Mouse (Mus musculus): ENCODE measurements at regions not wholly inside any gene's neighbourhood (a gene's known extent, or its start where the extent isn't known, plus 50 kb on each side); places are given as distances from the start of the nearest gene placed in this dataset.

DNA sequence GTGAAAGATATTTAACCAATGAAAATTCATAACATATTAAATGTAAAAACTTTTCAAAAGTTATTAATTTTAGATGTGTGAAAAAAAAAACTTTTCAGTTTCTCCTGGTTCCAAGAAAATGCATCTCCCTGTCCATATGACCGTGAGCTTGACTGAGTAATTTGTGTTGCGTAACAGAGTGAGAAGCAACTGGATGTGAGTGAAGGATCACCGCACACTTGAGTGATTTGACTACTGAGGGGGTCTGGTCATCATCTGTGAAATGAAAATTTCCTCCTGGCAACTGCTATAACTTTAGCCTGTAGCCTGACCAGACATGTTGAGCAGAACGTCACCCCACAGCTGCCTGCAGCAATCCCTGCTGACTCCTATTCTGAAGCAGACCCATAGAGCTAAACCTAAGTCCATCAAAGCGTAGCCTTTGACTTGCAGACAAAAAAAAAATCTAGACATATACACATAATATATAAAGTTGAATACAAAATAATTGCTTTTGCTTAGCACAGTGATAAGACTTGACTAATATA lies 461.2 kb downstream of the Brinp3 start:
- ATAC-seq (ENCODE audit: insufficient read depth, low read depth) (no peak), DNase-seq (ENCODE audit: low spot score) (no peak)
- no peak overlapping the region for H3K4me2 ChIP-seq (ENCODE audit: low read depth, low read length)
- H3K4me1 ChIP-seq (ENCODE audit: control insufficient read depth, insufficient read depth): no peaks in the 10 kb centered on the region
- H3K9me3 ChIP-seq (replicated peaks; ENCODE audit: control insufficient read depth, low read length): no peaks in the 10 kb centered on the region
- no peak overlapping the region for H3K9ac ChIP-seq (replicated peaks; ENCODE audit: low read depth, low read length)
- no peaks in the 10 kb centered on the region for H3K27me3 ChIP-seq (ENCODE audit: control insufficient read depth, insufficient read depth, low read length)
- TF ChIP-seq CTCF (IDR thresholded peaks at IDR 0.05; ENCODE audit: low read depth) (no peak), EP300 (IDR thresholded peaks at IDR 0.05; ENCODE audit: low read depth) (no peak)
- H3K27ac ChIP-seq (ENCODE audit: low read depth): no peak overlapping the region
- WGBS: 73% methylated on average over 5 of the region's 5 CpGs
- H3K4me3 ChIP-seq (ENCODE audit: low read depth, low read length): no peak overlapping the region
- no peaks in the 10 kb centered on the region for H3K36me3 ChIP-seq (replicated peaks; ENCODE audit: control insufficient read depth, insufficient read depth, low read length)

DNA sequence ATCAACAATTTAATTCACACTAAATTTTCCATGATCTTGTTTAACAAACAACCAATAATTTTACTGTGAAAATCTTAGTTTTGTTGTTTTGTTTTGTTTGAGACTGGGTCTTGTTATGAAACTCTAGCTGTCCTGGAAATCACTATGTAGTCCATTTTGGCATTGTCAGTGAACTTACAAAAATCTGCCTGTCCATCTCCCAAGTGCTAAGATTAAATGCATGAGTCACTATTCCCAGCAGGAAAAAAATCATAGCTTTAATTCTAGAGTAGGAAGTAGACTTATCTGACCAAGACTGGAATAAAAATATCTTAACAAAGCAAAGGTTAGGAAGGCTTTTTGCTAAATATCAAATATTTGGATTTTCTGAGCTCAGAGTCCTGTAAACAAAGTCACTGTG lies 461.8 kb downstream of the Brinp3 start:
- H3K27me3 ChIP-seq (ENCODE audit: control insufficient read depth, insufficient read depth, low read length): no peaks in the 10 kb centered on the region
- H3K27ac ChIP-seq (ENCODE audit: low read depth): no peak overlapping the region
- no peaks in the 10 kb centered on the region for H3K36me3 ChIP-seq (replicated peaks; ENCODE audit: control insufficient read depth, insufficient read depth, low read length)
- H3K4me1 ChIP-seq (ENCODE audit: control insufficient read depth, insufficient read depth): no peaks in the 10 kb centered on the region
- no peaks in the 10 kb centered on the region for H3K9me3 ChIP-seq (replicated peaks; ENCODE audit: control insufficient read depth, low read length)
- H3K9ac ChIP-seq (replicated peaks; ENCODE audit: low read depth, low read length): no peak overlapping the region
- no peak for TF ChIP-seq CTCF (IDR thresholded peaks at IDR 0.05; ENCODE audit: low read depth)
- TF ChIP-seq EP300 (IDR thresholded peaks at IDR 0.05; ENCODE audit: low read depth): no peak
- H3K4me2 ChIP-seq (ENCODE audit: low read depth, low read length): no peak overlapping the region
- ATAC-seq (ENCODE audit: insufficient read depth, low read depth): no peak
- no peak overlapping the region for H3K4me3 ChIP-seq (ENCODE audit: low read depth, low read length)
- DNase-seq (ENCODE audit: low spot score): no peak

DNA sequence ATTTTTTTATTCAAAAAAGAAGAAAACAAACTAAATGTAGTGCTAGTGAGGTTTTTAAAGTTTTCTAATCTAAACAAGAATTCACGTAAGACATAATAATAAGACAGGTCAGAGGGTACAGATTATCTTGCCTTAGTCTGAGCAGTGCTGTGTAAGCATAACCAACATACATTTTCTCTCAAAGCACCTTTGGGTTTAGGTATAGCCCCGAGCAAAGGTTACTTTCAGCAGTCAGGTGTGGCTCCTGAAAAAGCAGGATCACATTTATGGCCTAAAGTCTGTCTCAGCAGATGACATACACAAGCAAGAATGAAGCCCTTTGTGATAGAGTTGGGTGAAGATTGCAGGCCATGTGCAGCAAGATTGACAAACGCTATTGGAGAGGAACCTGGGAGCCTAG lies 465.9 kb downstream of the Brinp3 start:
- ATAC-seq (ENCODE audit: insufficient read depth, low read depth): no peak
- TF ChIP-seq CTCF (IDR thresholded peaks at IDR 0.05; ENCODE audit: low read depth) (no peak), EP300 (IDR thresholded peaks at IDR 0.05; ENCODE audit: low read depth) (no peak)

DNA sequence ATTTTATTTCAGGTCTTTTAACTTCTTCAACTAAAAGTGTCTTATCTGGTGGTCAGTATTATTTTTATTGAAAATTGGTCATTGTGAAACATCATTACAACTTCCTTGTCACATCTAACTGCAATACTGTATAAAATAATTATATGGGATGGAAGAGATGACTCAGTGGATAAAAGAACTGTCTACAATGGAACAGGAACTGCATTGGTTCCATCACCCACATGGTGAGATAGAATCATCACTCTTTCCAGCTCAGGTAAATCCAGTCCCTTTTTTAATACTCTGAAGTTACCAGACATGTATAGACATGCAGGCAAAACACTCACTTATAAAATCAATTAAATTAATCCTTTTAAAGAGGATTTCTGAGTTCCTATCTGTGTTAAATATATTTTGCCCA lies 473.0 kb downstream of the Brinp3 start:
- DNase-seq (ENCODE audit: low spot score) (no peak), ATAC-seq (ENCODE audit: insufficient read depth, low read depth) (no peak)
- Histone ChIP-seq H3K36me3 (replicated peaks; ENCODE audit: control insufficient read depth, insufficient read depth, low read length) (no peaks in the 10 kb centered on the region), H3K4me1 (ENCODE audit: control insufficient read depth, insufficient read depth) (no peaks in the 10 kb centered on the region), H3K27ac (ENCODE audit: low read depth) (no peak overlapping the region), H3K27me3 (ENCODE audit: control insufficient read depth, insufficient read depth, low read length) (no peaks in the 10 kb centered on the region), H3K4me2 (ENCODE audit: low read depth, low read length) (no peak overlapping the region), H3K9ac (replicated peaks; ENCODE audit: low read depth, low read length) (no peak overlapping the region), H3K4me3 (ENCODE audit: low read depth, low read length) (no peak overlapping the region), H3K9me3 (replicated peaks; ENCODE audit: control insufficient read depth, low read length) (no peaks in the 10 kb centered on the region)
- TF ChIP-seq CTCF (IDR thresholded peaks at IDR 0.05; ENCODE audit: low read depth) (no peak), EP300 (IDR thresholded peaks at IDR 0.05; ENCODE audit: low read depth) (no peak)

More for the DNA sequence above, 465.9 kb downstream of the Brinp3 start:
- Histone ChIP-seq H3K27ac (ENCODE audit: low read depth) (no peak overlapping the region), H3K4me3 (ENCODE audit: low read depth, low read length) (no peak overlapping the region), H3K27me3 (ENCODE audit: control insufficient read depth, insufficient read depth, low read length) (no peaks in the 10 kb centered on the region), H3K4me1 (ENCODE audit: control insufficient read depth, insufficient read depth) (no peaks in the 10 kb centered on the region), H3K36me3 (replicated peaks; ENCODE audit: control insufficient read depth, insufficient read depth, low read length) (no peaks in the 10 kb centered on the region), H3K9ac (replicated peaks; ENCODE audit: low read depth, low read length) (no peak overlapping the region), H3K9me3 (replicated peaks; ENCODE audit: control insufficient read depth, low read length) (no peaks in the 10 kb centered on the region), H3K4me2 (ENCODE audit: low read depth, low read length) (no peak overlapping the region)
- 64% methylated on average over 3 of the region's 3 CpGs for WGBS
- no peak for DNase-seq (ENCODE audit: low spot score)

DNA sequence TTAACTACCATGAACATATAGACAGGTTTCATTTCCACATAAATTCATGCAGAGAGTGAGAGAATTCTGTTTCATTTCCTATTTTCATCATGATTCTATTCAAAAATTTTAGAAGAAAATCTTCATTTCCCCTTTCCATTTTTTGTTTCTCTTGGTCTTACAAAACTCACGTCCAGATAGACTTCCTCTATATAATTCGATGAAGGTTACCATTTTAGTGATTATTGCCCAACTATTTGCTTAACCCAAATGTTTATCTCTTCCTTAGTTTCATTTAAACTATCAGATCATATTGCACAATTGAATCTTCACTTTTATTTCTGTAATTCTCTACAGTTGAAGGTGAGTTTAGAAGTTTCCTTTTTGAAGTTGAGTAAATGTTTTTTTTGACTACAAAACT lies 473.4 kb downstream of the Brinp3 start:
- ATAC-seq (ENCODE audit: insufficient read depth, low read depth): no peak

DNA sequence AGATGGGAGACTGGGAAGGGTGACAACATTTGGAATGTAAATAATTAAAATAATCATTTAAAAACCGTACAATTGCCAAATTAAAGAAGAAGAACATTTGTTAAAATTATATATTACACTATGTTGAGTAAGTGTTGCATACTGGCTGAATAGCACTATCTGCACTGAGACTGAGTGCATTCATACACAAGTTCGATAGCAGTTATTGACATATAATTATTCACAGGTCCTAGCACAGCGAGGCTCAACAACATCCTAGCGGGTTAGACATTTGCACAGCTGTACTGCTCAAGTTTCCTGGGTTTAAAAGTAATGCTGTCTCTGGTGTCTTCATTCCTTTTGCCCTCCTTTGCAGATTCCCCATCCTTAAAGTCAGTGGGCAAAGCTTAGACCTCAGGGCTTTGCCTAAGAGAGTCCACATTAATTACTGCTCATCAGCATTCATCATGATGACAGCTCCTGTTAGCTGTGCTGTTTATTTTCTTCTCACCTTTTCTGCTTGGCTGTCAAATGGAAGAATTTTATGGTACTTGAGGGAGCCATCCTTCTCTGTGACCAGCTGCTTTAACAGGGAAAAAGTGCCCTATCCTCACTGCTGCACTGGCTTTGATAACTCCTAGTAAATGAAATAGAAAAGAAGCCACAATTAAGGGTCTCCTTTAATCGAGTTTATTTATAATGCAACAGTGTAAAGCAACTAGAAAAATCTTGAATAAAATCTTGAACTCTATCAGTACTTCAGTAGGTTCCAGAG lies 489.1 kb downstream of the Brinp3 start:
- Histone ChIP-seq H3K4me1 (ENCODE audit: control insufficient read depth, insufficient read depth) (no peaks in the 10 kb centered on the region), H3K4me3 (ENCODE audit: low read depth, low read length) (no peak overlapping the region), H3K27ac (ENCODE audit: low read depth) (no peak overlapping the region), H3K9ac (replicated peaks; ENCODE audit: low read depth, low read length) (no peak overlapping the region), H3K4me2 (ENCODE audit: low read depth, low read length) (no peak overlapping the region), H3K36me3 (replicated peaks; ENCODE audit: control insufficient read depth, insufficient read depth, low read length) (no peaks in the 10 kb centered on the region), H3K9me3 (replicated peaks; ENCODE audit: control insufficient read depth, low read length) (no peaks in the 10 kb centered on the region), H3K27me3 (ENCODE audit: control insufficient read depth, insufficient read depth, low read length) (no peaks in the 10 kb centered on the region)
- no peak for TF ChIP-seq EP300 (IDR thresholded peaks at IDR 0.05; ENCODE audit: low read depth)
- no peak for TF ChIP-seq CTCF (IDR thresholded peaks at IDR 0.05; ENCODE audit: low read depth)
- 67% methylated on average over 5 of the region's 5 CpGs for whole genome bisulfite sequencing
- no peak for DNase-seq (ENCODE audit: low spot score)
- no peak for ATAC-seq (ENCODE audit: insufficient read depth, low read depth)

More for the DNA sequence above, 473.4 kb downstream of the Brinp3 start:
- no peak for TF ChIP-seq EP300 (IDR thresholded peaks at IDR 0.05; ENCODE audit: low read depth)
- no peak for TF ChIP-seq CTCF (IDR thresholded peaks at IDR 0.05; ENCODE audit: low read depth)
- no peak overlapping the region for H3K4me2 ChIP-seq (ENCODE audit: low read depth, low read length)
- no peak overlapping the region for H3K9ac ChIP-seq (replicated peaks; ENCODE audit: low read depth, low read length)
- no peaks in the 10 kb centered on the region for H3K9me3 ChIP-seq (replicated peaks; ENCODE audit: control insufficient read depth, low read length)
- 66% methylated on average over 2 of the region's 2 CpGs for WGBS
- no peaks in the 10 kb centered on the region for H3K4me1 ChIP-seq (ENCODE audit: control insufficient read depth, insufficient read depth)
- DNase-seq (ENCODE audit: low spot score): no peak
- no peaks in the 10 kb centered on the region for H3K27me3 ChIP-seq (ENCODE audit: control insufficient read depth, insufficient read depth, low read length)
- no peak overlapping the region for H3K27ac ChIP-seq (ENCODE audit: low read depth)
- no peak overlapping the region for H3K4me3 ChIP-seq (ENCODE audit: low read depth, low read length)
- no peaks in the 10 kb centered on the region for H3K36me3 ChIP-seq (replicated peaks; ENCODE audit: control insufficient read depth, insufficient read depth, low read length)
